Mouse (Mus musculus): ENCODE results near the gene Samd13. TPM values are rescaled to one million over a fixed set of nuclear protein-coding genes. Genes with fewer than 3 reads are reported as not detected.

Gene Samd13
- polyA plus RNA-seq, 1 experiment from 2014 or later, result 1.2 TPM

GRCm38 (mm10) chr3:146700051-146700450 is 14.7 kb upstream of the Samd13 start:
- no peaks in the 10 kb centered on the region for H3K27me3 ChIP-seq
- 76% methylated on average over 11 of the region's 11 CpGs for WGBS
- H3K4me3 ChIP-seq (replicated peaks), result no peak overlapping the region
- no peak overlapping the region for H3K27ac ChIP-seq (replicated peaks)
- no peaks in the 10 kb centered on the region for H3K36me3 ChIP-seq
- no peaks in the 10 kb centered on the region for H3K4me1 ChIP-seq
- H3K9me3 ChIP-seq (replicated peaks), result no peaks in the 10 kb centered on the region
- H3K9ac ChIP-seq, result no peak overlapping the region
- no peak overlapping the region for H3K4me2 ChIP-seq (replicated peaks)
- no peak for ATAC-seq (ENCODE audit: insufficient number of reproducible peaks, low FRiP score, low TSS enrichment, low read depth)

GRCm38 (mm10) chr3:146698982-146699381 is 13.6 kb upstream of the Samd13 start:
- Histone ChIP-seq H3K36me3 (no peaks in the 10 kb centered on the region), H3K4me2 (replicated peaks) (no peak overlapping the region), H3K9ac (no peak overlapping the region), H3K27me3 (no peaks in the 10 kb centered on the region), H3K4me3 (replicated peaks) (no peak overlapping the region), H3K9me3 (replicated peaks) (no peaks in the 10 kb centered on the region), H3K27ac (replicated peaks) (no peak overlapping the region), H3K4me1 (no peaks in the 10 kb centered on the region)
- no peak for ATAC-seq (ENCODE audit: insufficient number of reproducible peaks, low FRiP score, low TSS enrichment, low read depth)
- WGBS, result 63% methylated on average over 11 of the region's 11 CpGs

- Histone ChIP-seq H3K4me2 (replicated peaks) (no peak overlapping the region), H3K4me3 (replicated peaks) (no peak overlapping the region), H3K9me3 (replicated peaks) (no peaks in the 10 kb centered on the region), H3K9ac (no peak overlapping the region), H3K36me3 (no peaks in the 10 kb centered on the region), H3K4me1 (no peaks in the 10 kb centered on the region), H3K27ac (replicated peaks) (no peak overlapping the region), H3K27me3 (no peaks in the 10 kb centered on the region)
- WGBS, result 76% methylated on average over 5 of the region's 5 CpGs
- no peak for ATAC-seq (ENCODE audit: insufficient number of reproducible peaks, low FRiP score, low TSS enrichment, low read depth)
Measured at GRCm38 (mm10) chr3:146692547-146692946, 7.2 kb upstream of the Samd13 start.

- Histone ChIP-seq H3K27me3 (no peaks in the 10 kb centered on the region), H3K4me2 (replicated peaks) (no peak overlapping the region), H3K4me3 (replicated peaks) (no peak overlapping the region), H3K9me3 (replicated peaks) (no peaks in the 10 kb centered on the region), H3K4me1 (peaks cover 20% of the 10 kb centered on the region), H3K36me3 (no peaks in the 10 kb centered on the region), H3K9ac (no peak overlapping the region), H3K27ac (replicated peaks) (no peak overlapping the region)
- no peak for ATAC-seq (ENCODE audit: insufficient number of reproducible peaks, low FRiP score, low TSS enrichment, low read depth)
- 59% methylated on average over 4 of the region's 4 CpGs for WGBS
Measured at GRCm38 (mm10) chr3:146687121-146687725, 1.8 kb upstream of the Samd13 start.

GRCm38 (mm10) chr3:146686428-146686827 is 1.0 kb upstream of the Samd13 start:
- Histone ChIP-seq H3K9me3 (replicated peaks) (no peaks in the 10 kb centered on the region), H3K36me3 (no peaks in the 10 kb centered on the region), H3K4me1 (peaks cover 27% of the 10 kb centered on the region), H3K27ac (replicated peaks) (no peak overlapping the region), H3K9ac (no peak overlapping the region), H3K27me3 (no peaks in the 10 kb centered on the region), H3K4me2 (replicated peaks) (no peak overlapping the region), H3K4me3 (replicated peaks) (no peak overlapping the region)
- WGBS, result 86% methylated on average over 8 of the region's 8 CpGs
- ATAC-seq (ENCODE audit: insufficient number of reproducible peaks, low FRiP score, low TSS enrichment, low read depth), result no peak

GRCm38 (mm10) chr3:146683095-146683494 is 2.3 kb downstream of the Samd13 start:
- no peaks in the 10 kb centered on the region for H3K9me3 ChIP-seq (replicated peaks)
- H3K36me3 ChIP-seq, result no peaks in the 10 kb centered on the region
- peaks cover 27% of the 10 kb centered on the region for H3K4me1 ChIP-seq
- ATAC-seq (ENCODE audit: insufficient number of reproducible peaks, low FRiP score, low TSS enrichment, low read depth), result no peak
- no peak overlapping the region for H3K4me3 ChIP-seq (replicated peaks)
- H3K9ac ChIP-seq, result no peak overlapping the region
- no peaks in the 10 kb centered on the region for H3K27me3 ChIP-seq
- 46% methylated on average over 2 of the region's 2 CpGs for WGBS
- H3K4me2 ChIP-seq (replicated peaks), result 0 out of 2 replicates have a peak overlapping the region, but pooled peaks have one; percentile 41
- peak overlapping the region; percentile 75; the same call in 1 of the 2 replicates for H3K27ac ChIP-seq (replicated peaks)

GRCm38 (mm10) chr3:146682140-146682651 is 3.2 kb downstream of the Samd13 start:
- no peaks in the 10 kb centered on the region for H3K9me3 ChIP-seq (replicated peaks)
- H3K27me3 ChIP-seq, result no peaks in the 10 kb centered on the region
- peak overlapping the region; percentile 31 for H3K4me3 ChIP-seq (replicated peaks)
- H3K36me3 ChIP-seq, result no peaks in the 10 kb centered on the region
- H3K4me1 ChIP-seq, result peaks cover 27% of the 10 kb centered on the region
- no peak overlapping the region for H3K9ac ChIP-seq
- peak; percentile 44 for ATAC-seq (ENCODE audit: insufficient number of reproducible peaks, low FRiP score, low TSS enrichment, low read depth)
- H3K27ac ChIP-seq (replicated peaks), result peak overlapping the region; percentile 75
- 19% methylated on average over 13 of the region's 13 CpGs for WGBS
- H3K4me2 ChIP-seq (replicated peaks), result peak overlapping the region; percentile 41

GRCm38 (mm10) chr3:146681696-146682095 is 3.7 kb downstream of the Samd13 start:
- no peak overlapping the region for H3K9ac ChIP-seq
- 50% methylated on average over 8 of the region's 8 CpGs for WGBS
- no peaks in the 10 kb centered on the region for H3K9me3 ChIP-seq (replicated peaks)
- ATAC-seq (ENCODE audit: insufficient number of reproducible peaks, low FRiP score, low TSS enrichment, low read depth), result no peak
- H3K27me3 ChIP-seq, result no peaks in the 10 kb centered on the region
- H3K4me1 ChIP-seq, result peaks cover 27% of the 10 kb centered on the region
- peak overlapping the region; percentile 58; the same call in 1 of the 2 replicates for H3K27ac ChIP-seq (replicated peaks)
- H3K4me3 ChIP-seq (replicated peaks), result peak overlapping the region; percentile 31
- H3K4me2 ChIP-seq (replicated peaks), result peak overlapping the region; percentile 41
- H3K36me3 ChIP-seq, result no peaks in the 10 kb centered on the region

GRCm38 (mm10) chr3:146680625-146681024 is 4.8 kb downstream of the Samd13 start:
- Histone ChIP-seq H3K9me3 (replicated peaks) (no peaks in the 10 kb centered on the region), H3K4me3 (replicated peaks) (no peak overlapping the region), H3K27ac (replicated peaks) (no peak overlapping the region), H3K36me3 (no peaks in the 10 kb centered on the region), H3K4me2 (replicated peaks) (no peak overlapping the region), H3K4me1 (peaks cover 22% of the 10 kb centered on the region), H3K9ac (no peak overlapping the region), H3K27me3 (no peaks in the 10 kb centered on the region)
- WGBS, result 89% methylated on average over 13 of the region's 13 CpGs
- ATAC-seq (ENCODE audit: insufficient number of reproducible peaks, low FRiP score, low TSS enrichment, low read depth), result no peak

- Histone ChIP-seq H3K36me3 (no peaks in the 10 kb centered on the region), H3K27ac (replicated peaks) (no peak overlapping the region), H3K9me3 (replicated peaks) (no peaks in the 10 kb centered on the region), H3K4me3 (replicated peaks) (no peak overlapping the region), H3K4me2 (replicated peaks) (no peak overlapping the region), H3K27me3 (no peaks in the 10 kb centered on the region), H3K4me1 (peaks cover 14% of the 10 kb centered on the region), H3K9ac (no peak overlapping the region)
- ATAC-seq (ENCODE audit: insufficient number of reproducible peaks, low FRiP score, low TSS enrichment, low read depth), result no peak
- 89% methylated on average over 16 of the region's 16 CpGs for WGBS
Measured at GRCm38 (mm10) chr3:146679646-146680045, 5.7 kb downstream of the Samd13 start.

- Histone ChIP-seq H3K27me3 (no peaks in the 10 kb centered on the region), H3K27ac (replicated peaks) (no peak overlapping the region), H3K4me2 (replicated peaks) (no peak overlapping the region), H3K4me3 (replicated peaks) (no peak overlapping the region), H3K36me3 (no peaks in the 10 kb centered on the region), H3K4me1 (no peaks in the 10 kb centered on the region), H3K9ac (no peak overlapping the region), H3K9me3 (replicated peaks) (no peaks in the 10 kb centered on the region)
- 88% methylated on average over 4 of the region's 4 CpGs for WGBS
- no peak for ATAC-seq (ENCODE audit: insufficient number of reproducible peaks, low FRiP score, low TSS enrichment, low read depth)
Measured at GRCm38 (mm10) chr3:146676193-146676592, 9.2 kb downstream of the Samd13 start.

GRCm38 (mm10) chr3:146675101-146675500 is 10.3 kb downstream of the Samd13 start:
- no peak for ATAC-seq (ENCODE audit: insufficient number of reproducible peaks, low FRiP score, low TSS enrichment, low read depth)
- WGBS, result 82% methylated on average over 1 of the region's 1 CpGs

More at GRCm38 (mm10) chr3:146675101-146675500, 10.3 kb downstream of the Samd13 start:
- H3K4me2 ChIP-seq (replicated peaks), result no peak overlapping the region
- no peaks in the 10 kb centered on the region for H3K27me3 ChIP-seq
- no peaks in the 10 kb centered on the region for H3K36me3 ChIP-seq
- H3K9ac ChIP-seq, result no peak overlapping the region
- no peaks in the 10 kb centered on the region for H3K9me3 ChIP-seq (replicated peaks)
- no peak overlapping the region for H3K4me3 ChIP-seq (replicated peaks)
- no peak overlapping the region for H3K27ac ChIP-seq (replicated peaks)
- no peaks in the 10 kb centered on the region for H3K4me1 ChIP-seq

All from embryonic facial prominence, embryonic 15.5 days (tissue).